Mouse (Mus musculus): ENCODE measurements around the gene Tbx1.

GRCm38 (mm10) chr16:18632816-18633215 is 42.3 kb upstream of the Tbx1 start:
- no peak for TF ChIP-seq CTCF (IDR thresholded peaks at IDR 0.05; ENCODE audit: control insufficient read depth, insufficient read depth, insufficient replicate concordance, low read depth, low read length)
- no peak for TF ChIP-seq POLR2A (IDR thresholded peaks at IDR 0.05; ENCODE audit: control insufficient read depth, low read depth, low read length)

Measured in testis, adult 2 months (tissue).